Mouse (Mus musculus) neural tube, embryonic 15.5 days (tissue): ENCODE results near the gene Elmo3. TPM values are rescaled to one million over a fixed set of nuclear protein-coding genes. Genes with fewer than 3 reads are reported as not detected.

Experiments
- ATAC-seq: fragments of 200-750 bp; cut with Nextera tagmentation; 2 replicates; pipeline ENCODE4 v1.8.0; 2017; ENCODE audit warnings: mild to moderate bottlenecking, moderate TSS enrichment, moderate library complexity; ENCODE audit not compliant: low FRiP score
- H3K27ac ChIP-seq: fragments of 300-500 bp; sonication (generic); replicated peaks from 2 replicates; pipeline ENCODE4 v1.5.1; 2015; ENCODE audit warnings: mild to moderate bottlenecking, inconsistent platforms
- H3K27me3 ChIP-seq: fragments of 300-500 bp; sonication (generic); replicated peaks from 2 replicates; pipeline ENCODE4 v1.6.1; 2015; ENCODE audit warnings: inconsistent platforms
- H3K36me3 ChIP-seq: fragments of 300-500 bp; sonication (generic); 2 replicates; pipeline ENCODE4 v1.6.1; 2015; ENCODE audit warnings: inconsistent platforms
- H3K4me1 ChIP-seq: fragments of 300-500 bp; sonication (generic); 2 replicates; pipeline ENCODE4 v1.6.1; 2015; ENCODE audit warnings: inconsistent platforms
- H3K4me2 ChIP-seq: fragments of 300-500 bp; sonication (generic); 2 replicates; pipeline ENCODE4 v1.6.1; 2015; ENCODE audit warnings: inconsistent platforms, mild to moderate bottlenecking, moderate library complexity
- H3K4me3 ChIP-seq: fragments of 300-500 bp; sonication (generic); replicated peaks from 2 replicates; pipeline ENCODE4 v1.5.1; 2015; ENCODE audit warnings: mild to moderate bottlenecking, inconsistent platforms
- H3K9ac ChIP-seq: fragments of 300-500 bp; sonication (generic); replicated peaks from 2 replicates; pipeline ENCODE4 v1.6.1; 2015; ENCODE audit warnings: mild to moderate bottlenecking, inconsistent platforms
- H3K9me3 ChIP-seq: fragments of 300-500 bp; sonication (generic); replicated peaks from 2 replicates; pipeline ENCODE4 v1.6.1; 2016; ENCODE audit warnings: inconsistent platforms
- WGBS: fragments of 180-500 bp; shearing (Covaris S2); methylation state at CpG from one replicate; pipeline ENCODE4 v1.1.7; 2015; ENCODE audit warnings: mixed read lengths; 5-methylcytosine and 5-hydroxymethylcytosine counted together
- polyA plus RNA-seq: library from polyadenylated mRNA; unstranded; fragments of >200 nt; fragmentation: Nextera tagmentation; extraction: Ambion mirVana; gene quantifications from 2 replicates; pipeline ENCODE4 v1.2.1, GENCODE M21; 2015

The Elmo3 gene
- 1.1 and 4.7 TPM in 2 replicates for polyA plus RNA-seq

GRCm38 (mm10) chr8:105305211-105306145 is at the start of gene Elmo3:
Gene Elmo3, plus strand, starts transcription at chr8:105305601.
- H3K4me2 ChIP-seq = peak within 1 kb of the TSS; percentile 50
- H3K36me3 ChIP-seq = peaks cover 78% of the 10 kb centered on the region
- peak within 1 kb of the TSS; percentile 48 for H3K27ac ChIP-seq
- H3K4me3 ChIP-seq = peak within 1 kb of the TSS; percentile 8
- peaks cover 20% of the 10 kb centered on the region for H3K4me1 ChIP-seq
- no peaks in the 10 kb centered on the region for H3K27me3 ChIP-seq
- ATAC-seq = peak; percentile 55
- H3K9ac ChIP-seq = no peak within 1 kb of the TSS
- 12% methylated on average over 30 of the region's 30 CpGs for WGBS
- H3K9me3 ChIP-seq = no peaks in the 10 kb centered on the region

GRCm38 (mm10) chr8:105257318-105258114 is 47.9 kb upstream of the Elmo3 start:
- no peak overlapping the region for H3K4me3 ChIP-seq
- 0 out of 2 replicates have a peak, but pooled peaks cover 4% of the 10 kb centered on the region for H3K36me3 ChIP-seq
- no peak overlapping the region for H3K27ac ChIP-seq
- H3K4me1 ChIP-seq = peaks cover 38% of the 10 kb centered on the region
- ATAC-seq = no peak
- 70% methylated on average over 7 of the region's 7 CpGs for WGBS
- H3K9ac ChIP-seq = no peak overlapping the region
- H3K27me3 ChIP-seq = peaks cover 63% of the 10 kb centered on the region
- no peak overlapping the region for H3K4me2 ChIP-seq
- H3K9me3 ChIP-seq = no peaks in the 10 kb centered on the region

- Histone ChIP-seq H3K27ac (no peak overlapping the region), H3K27me3 (peaks cover 77% of the 10 kb centered on the region), H3K9me3 (no peaks in the 10 kb centered on the region), H3K36me3 (no peaks in the 10 kb centered on the region), H3K4me1 (peaks cover 35% of the 10 kb centered on the region), H3K4me3 (peak overlapping the region; percentile 41), H3K4me2 (peak overlapping the region; percentile 82), H3K9ac (peak overlapping the region; percentile 18; the same call in 1 of the 2 replicates)
- WGBS = 4% methylated on average over 55 of the region's 55 CpGs
- ATAC-seq = peak; percentile 20; the same call in 1 of the 2 replicates
These were observed 46.3 kb upstream of the Elmo3 start for GRCm38 (mm10) chr8:105258911-105259720.

GRCm38 (mm10) chr8:105259721-105260320 is 45.6 kb upstream of the Elmo3 start:
- ATAC-seq = peak; percentile 62; the same call in 1 of the 2 replicates
- H3K9ac ChIP-seq = peak overlapping the region; percentile 18; the same call in 1 of the 2 replicates
- no peaks in the 10 kb centered on the region for H3K9me3 ChIP-seq
- H3K27ac ChIP-seq = no peak overlapping the region
- peaks cover 34% of the 10 kb centered on the region for H3K4me1 ChIP-seq
- 3% methylated on average over 30 of the region's 30 CpGs for WGBS
- H3K27me3 ChIP-seq = peaks cover 83% of the 10 kb centered on the region
- H3K4me3 ChIP-seq = peak overlapping the region; percentile 41
- H3K36me3 ChIP-seq = no peaks in the 10 kb centered on the region
- H3K4me2 ChIP-seq = peak overlapping the region; percentile 82

GRCm38 (mm10) chr8:105260371-105261099 is 44.9 kb upstream of the Elmo3 start:
- H3K27me3 ChIP-seq = peaks cover 87% of the 10 kb centered on the region
- ATAC-seq = no peak
- no peak overlapping the region for H3K9ac ChIP-seq
- no peak overlapping the region for H3K4me3 ChIP-seq
- peaks cover 32% of the 10 kb centered on the region for H3K4me1 ChIP-seq
- WGBS = 67% methylated on average over 7 of the region's 7 CpGs
- no peak overlapping the region for H3K27ac ChIP-seq
- H3K36me3 ChIP-seq = no peaks in the 10 kb centered on the region
- H3K4me2 ChIP-seq = no peak overlapping the region
- H3K9me3 ChIP-seq = no peaks in the 10 kb centered on the region

GRCm38 (mm10) chr8:105261326-105261980 is 43.9 kb upstream of the Elmo3 start:
- Histone ChIP-seq H3K4me1 (peaks cover 32% of the 10 kb centered on the region), H3K9me3 (no peaks in the 10 kb centered on the region), H3K4me3 (no peak overlapping the region), H3K9ac (no peak overlapping the region), H3K36me3 (no peaks in the 10 kb centered on the region), H3K27ac (no peak overlapping the region), H3K27me3 (peaks cover 87% of the 10 kb centered on the region), H3K4me2 (no peak overlapping the region)
- 86% methylated on average over 12 of the region's 12 CpGs for WGBS
- ATAC-seq = no peak

- no peaks in the 10 kb centered on the region for H3K9me3 ChIP-seq
- peak overlapping the region; percentile 64 for H3K4me3 ChIP-seq
- WGBS = 41% methylated on average over 16 of the region's 16 CpGs
- H3K4me2 ChIP-seq = 0 out of 2 replicates have a peak overlapping the region, but pooled peaks have one; percentile 92
- H3K36me3 ChIP-seq = no peaks in the 10 kb centered on the region
- ATAC-seq = no peak
- H3K27me3 ChIP-seq = peaks cover 91% of the 10 kb centered on the region
- H3K9ac ChIP-seq = no peak overlapping the region
- peaks cover 45% of the 10 kb centered on the region for H3K4me1 ChIP-seq
- H3K27ac ChIP-seq = no peak overlapping the region
These were observed 42.0 kb upstream of the Elmo3 start for GRCm38 (mm10) chr8:105263244-105263912.

GRCm38 (mm10) chr8:105264024-105264982 is 41.1 kb upstream of the Elmo3 start, which contains the start of the genes Tradd and Fbxl8:
Gene Tradd, minus strand, starts transcription at chr8:105264609.
Gene Fbxl8, plus strand, starts transcription at chr8:105264648.
- WGBS = under 1% methylated on average over 54 of the region's 54 CpGs
- Histone ChIP-seq H3K27ac (no peak within 1 kb of the TSS), H3K36me3 (no peaks in the 10 kb centered on the region), H3K9me3 (no peaks in the 10 kb centered on the region), H3K27me3 (peaks cover 90% of the 10 kb centered on the region), H3K4me2 (peak within 1 kb of the TSS; percentile 92), H3K4me3 (peak within 1 kb of the TSS; percentile 64), H3K9ac (peak within 1 kb of the TSS; percentile 49), H3K4me1 (peaks cover 45% of the 10 kb centered on the region)
- no peak for ATAC-seq

GRCm38 (mm10) chr8:105265128-105265527 is 40.3 kb upstream of the Elmo3 start:
- WGBS = 4% methylated on average over 10 of the region's 10 CpGs
- no peak for ATAC-seq
- peak overlapping the region; percentile 92 for H3K4me2 ChIP-seq
- no peaks in the 10 kb centered on the region for H3K9me3 ChIP-seq
- peak overlapping the region; percentile 64 for H3K4me3 ChIP-seq
- peaks cover 91% of the 10 kb centered on the region for H3K27me3 ChIP-seq
- H3K9ac ChIP-seq = no peak overlapping the region
- H3K36me3 ChIP-seq = no peaks in the 10 kb centered on the region
- H3K27ac ChIP-seq = no peak overlapping the region
- H3K4me1 ChIP-seq = peaks cover 46% of the 10 kb centered on the region
